Mouse (Mus musculus): ENCODE data around the gene Ssh1.

Ssh1 gene

GRCm38 (mm10) chr5:113932310-113932709, 61.4 kb downstream of the Ssh1 start:
- in situ Hi-C loops (cut with MboI, MseI): no loop called here

- in situ Hi-C loops (cut with MboI, MseI): no loop called here
Measured at GRCm38 (mm10) chr5:113930648-113931609, 62.8 kb downstream of the Ssh1 start.

- in situ Hi-C loops (cut with MboI, MseI): no loop called here
Measured at GRCm38 (mm10) chr5:113929950-113930647, 63.6 kb downstream of the Ssh1 start.

- in situ Hi-C loops (cut with MboI, MseI): no loop called here
Measured at GRCm38 (mm10) chr5:113929526-113929925, 64.2 kb downstream of the Ssh1 start.

GRCm38 (mm10) chr5:113924608-113925007, 69.1 kb downstream of the Ssh1 start:
- in situ Hi-C loops (cut with MboI, MseI): no loop called here

- in situ Hi-C loops (cut with MboI, MseI): no loop called here
Measured at GRCm38 (mm10) chr5:113921310-113922166, 72.2 kb downstream of the Ssh1 start.

GRCm38 (mm10) chr5:113919060-113919459, 74.6 kb downstream of the Ssh1 start:
- in situ Hi-C loops (cut with MboI, MseI): no loop called here

GRCm38 (mm10) chr5:113918654-113919053, 75.0 kb downstream of the Ssh1 start:
- in situ Hi-C loops (cut with MboI, MseI): no loop called here

GRCm38 (mm10) chr5:113910705-113911104, 83.0 kb downstream of the Ssh1 start:
- in situ Hi-C loops (cut with MboI, MseI): no loop called here

GRCm38 (mm10) chr5:113910065-113910701, 83.5 kb downstream of the Ssh1 start:
- in situ Hi-C loops (cut with MboI, MseI): no loop called here

GRCm38 (mm10) chr5:113908592-113909441, 84.9 kb downstream of the Ssh1 start, which contains the start of gene Coro1c:
Gene Coro1c (minus strand): TSS chr5:113908758.
- in situ Hi-C loops (cut with MboI, MseI): no loop called here

GRCm38 (mm10) chr5:113907786-113908567, 85.7 kb downstream of the Ssh1 start:
- in situ Hi-C loops (cut with MboI, MseI): no loop called here

- in situ Hi-C loops (cut with MboI, MseI): no loop called here
Measured at GRCm38 (mm10) chr5:113906958-113907735, 86.5 kb downstream of the Ssh1 start.

GRCm38 (mm10) chr5:113904987-113905386, 88.7 kb downstream of the Ssh1 start:
- in situ Hi-C loops (cut with MboI, MseI): no loop called here

GRCm38 (mm10) chr5:113902983-113903382, 90.7 kb downstream of the Ssh1 start:
- in situ Hi-C loops (cut with MboI, MseI): no loop called here

- in situ Hi-C loops (cut with MboI, MseI): no loop called here
Measured at GRCm38 (mm10) chr5:113902017-113902416, 91.7 kb downstream of the Ssh1 start.

GRCm38 (mm10) chr5:113901074-113901571, 92.6 kb downstream of the Ssh1 start:
- in situ Hi-C loops (cut with MboI, MseI): no loop called here

GRCm38 (mm10) chr5:113899543-113899942, 94.2 kb downstream of the Ssh1 start:
- in situ Hi-C loops (cut with MboI, MseI): loop anchor here (5.0 kb wide), 1 partner anchor 37 kb away; no protein-coding TSS in a partner anchor
